Mouse (Mus musculus) limb, embryonic 12.5 days (tissue): ENCODE measurements at regions not wholly inside any gene's neighbourhood (a gene's known extent, or its start where the extent isn't known, plus 50 kb on each side); places are given as distances from the start of the nearest gene placed in this dataset.

Experiments used
- ATAC-seq: fragments of 200-750 bp; cut with Nextera tagmentation; 2 replicates; pipeline ENCODE4 v1.8.0; 2017; ENCODE audit warnings: low read depth, moderate TSS enrichment; ENCODE audit not compliant: insufficient number of reproducible peaks, insufficient read depth, low FRiP score, low TSS enrichment
- H3K27ac ChIP-seq: fragments of 300-500 bp; sonication (generic); 2 replicates; pipeline ENCODE4 v1.5.1; 2016; ENCODE audit warnings: mild to moderate bottlenecking, moderate library complexity
- H3K27me3 ChIP-seq: fragments of 300-500 bp; sonication (generic); 2 replicates; pipeline ENCODE4 v1.6.1; 2016; ENCODE audit warnings: mild to moderate bottlenecking, moderate library complexity
- H3K36me3 ChIP-seq: fragments of 300-500 bp; sonication (generic); 2 replicates; pipeline ENCODE4 v1.6.1; 2016; ENCODE audit warnings: mild to moderate bottlenecking, moderate library complexity
- H3K4me1 ChIP-seq: fragments of 300-500 bp; sonication (generic); replicated peaks from 2 replicates; pipeline ENCODE4 v1.6.1; 2016
- H3K4me2 ChIP-seq: fragments of 300-500 bp; sonication (generic); 2 replicates; pipeline ENCODE4 v1.6.1; 2016; ENCODE audit warnings: mild to moderate bottlenecking, moderate library complexity
- H3K4me3 ChIP-seq: fragments of 300-500 bp; sonication (generic); replicated peaks from 2 replicates; pipeline ENCODE4 v1.5.1; 2016; ENCODE audit warnings: mild to moderate bottlenecking
- H3K9ac ChIP-seq: fragments of 300-500 bp; sonication (generic); replicated peaks from 2 replicates; pipeline ENCODE4 v1.6.1; 2016; ENCODE audit warnings: mild to moderate bottlenecking, moderate library complexity
- H3K9me3 ChIP-seq: fragments of 300-500 bp; sonication (generic); 2 replicates; pipeline ENCODE4 v1.6.1; 2016; ENCODE audit warnings: mild to moderate bottlenecking, moderate library complexity
- WGBS: fragments of 180-500 bp; shearing (Covaris S2); methylation state at CpG from one replicate; pipeline ENCODE4 v1.1.7; 2016; 5-methylcytosine and 5-hydroxymethylcytosine counted together

DNA sequence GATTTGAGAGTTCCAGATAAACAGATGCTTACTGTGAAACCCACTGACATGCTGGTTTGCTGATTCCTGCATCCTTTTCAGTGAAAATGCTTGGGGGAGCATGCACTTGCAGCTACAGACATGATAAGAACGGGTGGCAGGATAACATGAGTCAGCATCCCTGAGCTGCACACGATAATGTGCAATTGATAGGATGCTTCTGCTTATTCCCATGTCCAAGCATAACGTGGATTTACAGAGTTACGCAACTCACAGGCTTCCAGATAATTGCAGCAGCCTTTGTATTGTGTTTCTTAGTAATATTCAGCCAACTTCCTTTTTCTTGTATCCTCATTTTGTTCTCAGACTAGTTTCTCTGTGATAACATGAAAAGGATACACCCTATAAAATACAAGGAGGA, 245.7 kb downstream of the Flrt2 start:
- 85% methylated on average over 4 of the region's 4 CpGs for WGBS
- no peak for ATAC-seq
- Histone ChIP-seq H3K4me1 (no peaks in the 10 kb centered on the region), H3K9me3 (peaks cover 3% of the 10 kb centered on the region; the same call in 1 of the 2 replicates), H3K9ac (no peak overlapping the region), H3K27ac (no peak overlapping the region), H3K27me3 (no peaks in the 10 kb centered on the region), H3K4me3 (no peak overlapping the region), H3K36me3 (no peaks in the 10 kb centered on the region), H3K4me2 (no peak overlapping the region)

DNA sequence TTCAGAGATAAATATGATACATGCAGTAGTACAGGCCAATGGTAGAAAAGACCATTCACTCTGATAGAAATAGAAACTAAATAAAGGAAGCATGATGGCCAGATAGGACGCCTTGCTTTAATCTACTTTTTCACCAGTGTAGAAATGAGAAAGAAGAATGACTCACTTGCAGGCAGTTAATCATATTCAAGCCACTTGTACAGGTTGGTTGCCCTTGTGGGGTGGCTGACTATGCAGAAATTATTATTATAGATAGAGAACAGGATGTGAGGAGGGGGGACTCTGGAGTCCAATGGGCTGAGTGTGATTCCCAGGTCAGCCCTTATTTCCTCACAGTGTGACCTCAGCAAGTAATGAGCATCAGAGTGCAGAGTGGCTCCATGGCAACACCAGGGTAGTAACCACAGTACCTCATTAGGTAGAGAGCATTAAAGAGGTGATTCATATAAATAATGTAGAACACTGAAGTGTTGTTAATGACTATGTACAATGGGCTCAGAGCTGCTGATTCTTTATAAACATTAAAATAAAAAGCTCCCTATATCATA, 248.5 kb downstream of the Flrt2 start:
- H3K27ac ChIP-seq = no peak overlapping the region
- WGBS = 53% methylated on average over 1 of the region's 1 CpGs
- peak; percentile 37; the same call in 1 of the 2 replicates for ATAC-seq
- no peak overlapping the region for H3K9ac ChIP-seq
- H3K4me3 ChIP-seq = no peak overlapping the region
- no peaks in the 10 kb centered on the region for H3K4me1 ChIP-seq
- no peaks in the 10 kb centered on the region for H3K36me3 ChIP-seq
- H3K27me3 ChIP-seq = no peaks in the 10 kb centered on the region
- H3K9me3 ChIP-seq = no peaks in the 10 kb centered on the region
- no peak overlapping the region for H3K4me2 ChIP-seq

DNA sequence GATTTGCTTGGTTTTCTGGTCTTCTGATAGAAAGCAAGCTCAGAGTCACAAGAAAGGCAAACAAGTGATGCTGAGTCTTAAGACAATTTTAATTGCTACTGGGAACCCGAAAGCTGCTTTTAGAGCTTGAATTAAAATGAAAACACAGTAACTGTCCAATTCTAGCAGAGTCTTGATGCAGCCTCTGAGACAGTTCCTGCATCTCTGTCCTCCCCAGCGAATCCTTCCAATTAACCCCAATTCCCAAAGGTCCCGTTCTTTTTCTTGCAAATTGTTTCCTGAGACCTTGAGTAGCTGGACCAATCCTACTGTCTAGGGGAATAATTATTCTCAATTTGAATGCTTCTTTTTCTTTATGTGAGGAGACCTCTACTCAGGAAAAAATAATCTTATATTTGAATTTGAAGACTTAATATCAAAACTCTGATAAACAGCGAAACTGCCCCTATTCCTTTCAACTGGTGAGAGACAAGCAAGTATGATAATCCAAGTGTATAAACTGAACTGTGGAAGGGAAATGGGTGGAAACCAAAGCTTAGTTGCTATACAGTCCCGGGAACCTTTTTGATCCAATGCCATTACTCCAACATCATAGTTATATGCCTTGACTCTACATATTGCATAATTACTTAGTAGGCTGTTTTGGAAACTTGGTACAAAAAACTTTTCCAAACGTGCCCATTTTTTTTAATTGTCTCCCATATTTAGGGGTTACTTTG, 267.9 kb downstream of the Flrt2 start:
- H3K4me3 ChIP-seq = no peak overlapping the region
- 72% methylated on average over 6 of the region's 6 CpGs for WGBS
- H3K4me1 ChIP-seq = no peaks in the 10 kb centered on the region
- H3K4me2 ChIP-seq = no peak overlapping the region
- no peaks in the 10 kb centered on the region for H3K36me3 ChIP-seq
- H3K9me3 ChIP-seq = no peaks in the 10 kb centered on the region
- H3K27me3 ChIP-seq = no peaks in the 10 kb centered on the region
- H3K9ac ChIP-seq = no peak overlapping the region
- ATAC-seq = no peak
- H3K27ac ChIP-seq = no peak overlapping the region

DNA sequence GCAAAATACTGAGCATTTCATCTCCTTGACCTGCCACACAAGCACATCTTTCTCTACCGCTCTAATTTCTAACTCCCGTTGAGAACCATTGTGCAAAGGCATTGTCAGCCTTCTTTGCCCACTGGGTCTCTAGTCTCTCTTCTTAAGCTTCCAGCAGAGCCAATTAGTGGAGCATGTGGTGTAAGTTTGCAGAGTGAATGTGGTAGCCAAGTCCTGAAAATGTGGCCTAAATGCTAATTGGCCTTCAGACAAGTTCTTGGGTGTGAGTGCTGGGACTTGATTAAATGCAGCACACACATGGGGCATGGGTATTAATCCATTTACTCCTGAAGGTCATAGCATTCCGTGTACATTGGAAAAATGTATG, 268.5 kb downstream of the Flrt2 start:
- Histone ChIP-seq H3K9ac (no peak overlapping the region), H3K9me3 (no peaks in the 10 kb centered on the region), H3K27me3 (no peaks in the 10 kb centered on the region), H3K4me3 (no peak overlapping the region), H3K36me3 (no peaks in the 10 kb centered on the region), H3K27ac (no peak overlapping the region), H3K4me2 (no peak overlapping the region), H3K4me1 (no peaks in the 10 kb centered on the region)
- ATAC-seq = no peak
- 42% methylated on average over 3 of the region's 3 CpGs for WGBS

DNA sequence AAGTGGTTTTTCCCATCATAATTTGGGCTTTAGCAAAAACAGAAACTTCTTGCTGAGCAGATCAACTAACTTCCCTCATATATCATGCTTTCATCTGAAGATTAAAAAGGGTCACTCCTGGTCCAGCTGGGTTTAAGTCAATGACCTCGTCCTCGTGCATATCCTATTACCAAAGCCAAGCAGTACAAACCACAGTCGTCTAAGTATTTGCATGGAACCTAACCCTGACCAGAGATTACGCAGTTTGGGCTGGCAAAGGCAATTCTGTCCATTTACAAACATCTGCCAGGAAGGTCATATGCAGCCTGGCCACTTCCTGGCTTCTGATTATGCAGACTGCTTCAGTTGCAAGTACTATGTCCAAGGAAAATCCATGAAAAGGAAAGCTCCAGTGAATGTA, 270.8 kb downstream of the Flrt2 start:
- no peak overlapping the region for H3K4me3 ChIP-seq
- 26% methylated on average over 4 of the region's 4 CpGs for WGBS
- no peaks in the 10 kb centered on the region for H3K9me3 ChIP-seq
- H3K9ac ChIP-seq = no peak overlapping the region
- H3K36me3 ChIP-seq = no peaks in the 10 kb centered on the region
- no peak overlapping the region for H3K27ac ChIP-seq
- no peaks in the 10 kb centered on the region for H3K4me1 ChIP-seq
- H3K27me3 ChIP-seq = no peaks in the 10 kb centered on the region
- ATAC-seq = no peak
- H3K4me2 ChIP-seq = no peak overlapping the region

DNA sequence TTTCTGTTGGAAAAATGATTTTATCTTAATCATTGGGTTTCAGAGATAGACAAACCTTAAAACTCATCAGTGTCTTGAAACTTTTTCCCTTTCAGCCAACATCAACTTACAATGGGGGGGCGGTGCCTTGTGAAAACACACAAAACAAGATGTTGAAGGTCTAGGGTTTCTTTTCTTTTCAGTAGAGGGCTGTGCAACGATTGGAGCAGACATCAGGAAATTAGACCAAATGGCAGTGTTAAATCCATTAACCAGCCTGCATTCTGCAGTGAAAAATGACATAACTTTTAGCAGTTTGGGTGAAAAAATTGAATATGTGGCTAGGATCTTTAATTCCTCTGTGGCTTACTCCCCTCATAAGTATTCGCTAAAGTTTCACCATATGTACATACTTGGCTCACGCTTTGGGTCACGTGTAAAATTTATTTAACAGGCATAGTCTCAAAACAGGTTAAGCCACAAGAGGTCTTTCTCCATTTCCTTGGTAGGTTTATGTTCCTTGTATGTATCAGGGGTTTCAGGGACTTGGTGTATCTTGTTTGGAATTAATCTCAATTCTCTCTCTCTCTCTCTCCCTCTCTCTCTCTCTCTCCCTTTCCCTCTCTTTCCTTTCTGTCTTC, 296.8 kb downstream of the Flrt2 start:
- Histone ChIP-seq H3K36me3 (no peaks in the 10 kb centered on the region), H3K4me3 (no peak overlapping the region), H3K9me3 (no peaks in the 10 kb centered on the region), H3K9ac (no peak overlapping the region), H3K4me1 (no peaks in the 10 kb centered on the region), H3K4me2 (no peak overlapping the region), H3K27ac (no peak overlapping the region), H3K27me3 (no peaks in the 10 kb centered on the region)
- peak; percentile 63; the same call in 1 of the 2 replicates for ATAC-seq
- 60% methylated on average over 5 of the region's 5 CpGs for WGBS

DNA sequence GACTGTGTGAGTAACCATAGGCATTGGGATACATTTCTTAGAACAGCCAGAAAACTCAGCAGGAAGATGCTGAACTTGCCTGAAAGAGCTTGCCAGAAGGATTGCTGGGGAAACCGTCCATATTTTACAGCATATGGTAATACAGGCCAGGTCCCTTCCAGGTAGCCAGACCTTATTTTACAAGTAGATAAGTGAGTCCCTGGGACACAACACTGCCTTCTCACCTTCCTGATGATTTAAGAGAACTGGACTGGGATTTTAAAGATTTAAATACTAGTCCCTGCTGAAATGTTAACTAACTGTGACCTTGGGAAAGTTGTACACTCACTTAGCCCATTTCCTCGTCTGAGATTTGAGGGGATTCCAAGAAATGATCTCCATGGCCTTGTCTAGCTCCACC, 302.9 kb downstream of the Flrt2 start:
- Histone ChIP-seq H3K4me2 (no peak overlapping the region), H3K4me3 (no peak overlapping the region), H3K9ac (no peak overlapping the region), H3K4me1 (no peaks in the 10 kb centered on the region), H3K27ac (peak overlapping the region; percentile 31; the same call in 1 of the 2 replicates), H3K36me3 (no peaks in the 10 kb centered on the region), H3K27me3 (no peaks in the 10 kb centered on the region), H3K9me3 (no peaks in the 10 kb centered on the region)
- ATAC-seq = no peak
- WGBS = 41% methylated on average over 2 of the region's 2 CpGs

DNA sequence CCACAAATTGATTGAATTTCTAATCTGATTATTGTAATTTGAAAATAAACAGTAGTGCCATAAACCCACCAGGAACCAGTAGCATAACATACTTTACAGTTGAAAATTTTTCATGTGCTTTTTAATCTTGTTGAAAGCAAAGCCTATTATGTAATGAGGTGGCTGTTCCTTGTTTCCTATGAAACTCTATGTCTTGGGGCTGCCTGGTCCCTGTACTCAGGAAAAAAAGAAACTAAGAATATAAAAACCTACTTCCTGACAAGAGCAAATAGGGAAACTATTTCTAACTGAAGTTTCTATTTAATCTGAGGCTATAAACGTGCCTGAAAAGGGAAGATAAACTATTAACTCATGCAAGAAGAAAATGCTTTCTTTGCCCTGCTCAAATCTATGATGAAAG, 338.2 kb downstream of the Flrt2 start:
- no peak overlapping the region for H3K9ac ChIP-seq
- H3K4me2 ChIP-seq = no peak overlapping the region
- no peaks in the 10 kb centered on the region for H3K4me1 ChIP-seq
- no peaks in the 10 kb centered on the region for H3K36me3 ChIP-seq
- no peak overlapping the region for H3K4me3 ChIP-seq
- no peak overlapping the region for H3K27ac ChIP-seq
- 51% methylated on average over 1 of the region's 1 CpGs for WGBS
- H3K27me3 ChIP-seq = no peaks in the 10 kb centered on the region
- H3K9me3 ChIP-seq = no peaks in the 10 kb centered on the region
- ATAC-seq = no peak

DNA sequence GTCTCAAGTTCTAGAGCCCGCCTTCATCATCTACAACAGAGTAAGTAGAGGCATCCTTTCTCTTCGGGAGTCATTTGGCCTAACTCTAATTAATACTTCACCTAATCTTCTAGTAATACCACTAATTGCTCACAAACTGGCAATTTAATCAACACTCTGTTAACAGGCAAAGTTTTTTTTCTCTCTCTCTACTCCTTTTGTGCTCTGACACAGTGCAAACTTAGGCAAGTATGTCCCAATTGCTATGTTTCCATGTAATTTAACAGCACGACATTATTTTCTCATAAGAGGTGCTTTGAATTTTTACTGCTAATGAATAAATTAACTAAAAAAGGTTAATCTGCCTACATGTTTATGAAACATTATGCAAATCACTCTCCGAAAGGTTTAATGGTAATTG, 383.3 kb downstream of the Flrt2 start:
- Histone ChIP-seq H3K4me1 (no peaks in the 10 kb centered on the region), H3K27ac (no peak overlapping the region), H3K4me2 (no peak overlapping the region), H3K27me3 (no peaks in the 10 kb centered on the region), H3K4me3 (no peak overlapping the region), H3K36me3 (no peaks in the 10 kb centered on the region), H3K9ac (no peak overlapping the region), H3K9me3 (no peaks in the 10 kb centered on the region)
- ATAC-seq = no peak
- 83% methylated on average over 4 of the region's 4 CpGs for WGBS

DNA sequence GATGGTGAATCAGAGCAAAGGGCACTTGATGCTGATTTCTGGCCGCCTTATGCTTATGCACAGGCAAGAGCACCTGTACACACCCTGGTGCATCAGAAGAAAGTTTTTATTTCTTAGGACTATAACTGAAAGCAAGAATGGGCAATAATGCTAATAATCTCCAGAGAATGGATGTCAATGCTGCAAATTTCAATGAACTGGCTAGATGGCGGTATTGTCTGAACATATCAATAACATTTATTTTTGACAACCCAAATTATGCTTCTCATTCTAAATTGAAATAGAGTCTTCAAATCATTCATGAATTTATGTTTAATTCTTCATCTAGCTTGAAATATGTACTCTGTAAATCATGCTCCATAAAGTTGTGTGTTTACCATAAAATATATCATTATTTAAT, 399.0 kb downstream of the Flrt2 start:
- WGBS = 90% methylated on average over 2 of the region's 2 CpGs
- ATAC-seq = no peak
- Histone ChIP-seq H3K9ac (no peak overlapping the region), H3K4me3 (no peak overlapping the region), H3K9me3 (no peaks in the 10 kb centered on the region), H3K27me3 (no peaks in the 10 kb centered on the region), H3K27ac (no peak overlapping the region), H3K4me1 (no peaks in the 10 kb centered on the region), H3K4me2 (no peak overlapping the region), H3K36me3 (no peaks in the 10 kb centered on the region)

DNA sequence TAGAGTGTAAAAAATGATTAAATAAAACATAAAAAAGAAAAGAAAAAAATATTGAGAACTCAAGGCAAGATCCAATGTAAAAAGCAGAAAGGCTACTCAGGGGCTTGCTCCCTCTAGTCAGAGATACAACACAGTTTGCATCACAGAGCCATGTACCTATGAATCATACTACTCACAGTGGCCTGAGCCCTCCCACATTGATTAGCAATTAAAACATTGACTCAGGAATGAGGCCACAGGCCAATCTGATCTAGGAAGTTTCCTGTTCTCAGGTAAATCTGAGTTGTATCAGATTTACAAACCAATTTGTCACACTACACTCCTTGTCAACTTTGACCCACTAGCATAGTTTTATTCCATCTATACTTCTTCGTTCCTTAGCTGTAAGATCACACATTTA, 414.2 kb downstream of the Flrt2 start:
- no peaks in the 10 kb centered on the region for H3K36me3 ChIP-seq
- no peak for ATAC-seq

More for the DNA sequence above, 414.2 kb downstream of the Flrt2 start:
- WGBS = 83% methylated on average over 1 of the region's 1 CpGs
- no peaks in the 10 kb centered on the region for H3K9me3 ChIP-seq
- no peaks in the 10 kb centered on the region for H3K4me1 ChIP-seq
- no peak overlapping the region for H3K4me3 ChIP-seq
- no peaks in the 10 kb centered on the region for H3K27me3 ChIP-seq
- no peak overlapping the region for H3K4me2 ChIP-seq
- no peak overlapping the region for H3K9ac ChIP-seq
- H3K27ac ChIP-seq = no peak overlapping the region
